Mouse (Mus musculus) adrenal gland, postnatal 10 days (tissue): ENCODE data around the gene Prr13. TPM values are rescaled to one million over a fixed set of nuclear protein-coding genes. Genes with fewer than 3 reads are reported as not detected.

Source experiments
- DNase-seq: peaks from one replicate; pipeline ENCODE4 v3.0.0; 2021; ENCODE audit warnings: mixed read lengths
- total RNA-seq, 2 experiments: library from RNA; stranded (reverse); gene quantifications; 2 replicates each; pipeline ENCODE4 v1.2.3; 2021

The Prr13 gene
- total RNA-seq, 2 experiments from 2014 or later: 46.9 to 53.1 TPM

GRCm38 (mm10) chr15:102503924-102504782 is 45.3 kb downstream of the Prr13 start:
- DNase-seq: no peak

- DNase-seq: no peak
Measured at GRCm38 (mm10) chr15:102505073-102505769, 46.4 kb downstream of the Prr13 start.

- no peak for DNase-seq
Measured at GRCm38 (mm10) chr15:102505770-102506463, 47.1 kb downstream of the Prr13 start.

GRCm38 (mm10) chr15:102506464-102506830 is 47.6 kb downstream of the Prr13 start:
- no peak for DNase-seq

- DNase-seq: no peak
Measured at GRCm38 (mm10) chr15:102506864-102507263, 48.0 kb downstream of the Prr13 start.

GRCm38 (mm10) chr15:102507561-102507960 is 48.7 kb downstream of the Prr13 start:
- no peak for DNase-seq

- no peak for DNase-seq
Measured at GRCm38 (mm10) chr15:102508336-102508735, 49.5 kb downstream of the Prr13 start.

GRCm38 (mm10) chr15:102510110-102510509 is 51.3 kb downstream of the Prr13 start:
- DNase-seq: no peak

- DNase-seq: peak; percentile 92
Measured at GRCm38 (mm10) chr15:102510590-102511284, 51.9 kb downstream of the Prr13 start.

GRCm38 (mm10) chr15:102511285-102511833 is 52.5 kb downstream of the Prr13 start:
- no peak for DNase-seq

- DNase-seq: no peak
Measured at GRCm38 (mm10) chr15:102512010-102512409, 53.2 kb downstream of the Prr13 start.

Other genes with a start within 250 kb of the Prr13 start
- gene Itgb7, start 227.1 kb upstream of the Prr13 start, total RNA-seq: 1 to 10 TPM; 6.4 to 7.1 TPM
- gene Rarg, start 201.5 kb upstream of the Prr13 start, total RNA-seq: 10 to 100 TPM; 22.7 to 30.3 TPM
- not detected for gene Gm9918, start 188.5 kb upstream of the Prr13 start, total RNA-seq
- gene Mfsd5, start 179.6 kb upstream of the Prr13 start, total RNA-seq: 10 to 100 TPM; 29.0 to 29.4 TPM
- 10 to 100 TPM in 1 of 2 experiments, 1 to 10 TPM in 1; 8.8 to 11.9 TPM for gene Espl1, start 162.8 kb upstream of the Prr13 start, total RNA-seq
- 100 to 1,000 TPM; 342 to 354 TPM for gene Pfdn5, start 132.9 kb upstream of the Prr13 start, total RNA-seq
- 10 to 100 TPM; 50.0 to 62.5 TPM for gene Myg1, start 127.3 kb upstream of the Prr13 start, total RNA-seq
- 10 to 100 TPM; 21.4 to 24.7 TPM for gene Aaas, start 108.3 kb upstream of the Prr13 start, total RNA-seq
- 1 to 10 TPM in 1 of 2 experiments, under 1 TPM in 1; 0.15 to 2.3 TPM for gene Sp7, start 91.8 kb upstream of the Prr13 start, total RNA-seq
- 10 to 100 TPM; 67.8 to 83.4 TPM for gene Sp1, start 52.9 kb upstream of the Prr13 start, total RNA-seq
- gene Amhr2, start 13.7 kb upstream of the Prr13 start, total RNA-seq: 1 to 10 TPM; 1.7 to 2.1 TPM
- 100 to 1,000 TPM; 703 to 724 TPM for gene Pcbp2, start 11.5 kb downstream of the Prr13 start, total RNA-seq
- gene Gm10337, start 44.7 kb downstream of the Prr13 start, total RNA-seq: 1 to 10 TPM; 3.7 to 4.1 TPM
- gene Map3k12, start 58.0 kb downstream of the Prr13 start, total RNA-seq: 10 to 100 TPM in 1 of 2 experiments, 1 to 10 TPM in 1; 7.7 to 11.2 TPM
- gene Tarbp2, start 59.2 kb downstream of the Prr13 start, total RNA-seq: 10 to 100 TPM; 36.0 to 43.1 TPM
- gene Npff, start 65.9 kb downstream of the Prr13 start, total RNA-seq: 1 to 10 TPM; 2.5 to 5.9 TPM
- 1 to 10 TPM in 1 of 2 experiments, not detected in 1; 1.5 TPM for gene Gm28047, start 166.0 kb downstream of the Prr13 start, total RNA-seq
- gene Atf7, start 166.4 kb downstream of the Prr13 start, total RNA-seq: 10 to 100 TPM; 68.5 to 80.8 TPM
- gene Atp5g2, start 213.3 kb downstream of the Prr13 start, total RNA-seq: 10 to 100 TPM; 41.9 to 42.3 TPM